Mouse (Mus musculus): ENCODE measurements around the gene Ano8.

GRCm38 (mm10) chr8:71471861-71472260, 13.9 kb downstream of the Ano8 start:
- no peak for TF ChIP-seq GATA1 (IDR thresholded peaks at IDR 0.05; ENCODE audit: borderline replicate concordance, low read length)
- TF ChIP-seq FLI1 (IDR thresholded peaks at IDR 0.05; ENCODE audit: low read length) = no peak
